Mouse (Mus musculus): ENCODE measurements at regions not wholly inside any gene's neighbourhood (a gene's known extent, or its start where the extent isn't known, plus 50 kb on each side); places are given as distances from the start of the nearest gene placed in this dataset.

DNA sequence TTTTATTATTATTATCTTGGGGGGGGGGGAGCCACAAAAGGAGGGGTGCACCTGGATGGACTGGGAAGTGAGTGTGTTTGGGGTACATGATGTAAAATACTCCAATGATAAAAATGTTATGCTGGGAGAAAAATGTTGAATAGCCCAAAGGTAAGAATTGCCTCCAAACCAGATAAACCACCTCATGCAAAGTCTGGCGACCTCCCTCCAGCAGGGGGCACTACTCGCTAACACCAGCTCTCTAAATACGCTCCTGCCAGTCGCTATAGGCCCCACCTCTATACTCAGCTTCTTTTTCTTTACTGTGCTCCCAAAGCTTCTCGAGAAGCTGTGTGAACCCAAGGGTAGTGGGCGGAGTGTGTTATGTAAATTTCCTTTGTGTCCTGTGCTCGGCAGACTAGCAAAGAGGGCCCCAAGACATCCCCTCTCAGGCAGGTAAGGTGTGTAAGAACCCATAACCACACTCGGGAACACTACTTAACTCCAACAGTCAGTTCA lies 357.0 kb downstream of the Wdr11 start:
- no peak for TF ChIP-seq CTCF (IDR thresholded peaks at IDR 0.05; ENCODE audit: low read depth, low read length)
- TF ChIP-seq TAL1 (conservative IDR thresholded peaks at IDR 0.05; ENCODE audit: low read depth, low read length), result no peak

Data from G1E (cell line).